Mouse (Mus musculus) kidney, postnatal 14 days (tissue): ENCODE data around the gene Tmem204.
"Not testable (repeated sequence)": the region's sequence is repeated elsewhere in the genome, so short reads cannot be mapped to it uniquely, and the experiment has no call there.

Experiments used
- DNase-seq: peaks from one replicate; pipeline ENCODE4 v3.0.0; 2022; ENCODE audit warnings: mixed read lengths

Gene Tmem204

DNA sequence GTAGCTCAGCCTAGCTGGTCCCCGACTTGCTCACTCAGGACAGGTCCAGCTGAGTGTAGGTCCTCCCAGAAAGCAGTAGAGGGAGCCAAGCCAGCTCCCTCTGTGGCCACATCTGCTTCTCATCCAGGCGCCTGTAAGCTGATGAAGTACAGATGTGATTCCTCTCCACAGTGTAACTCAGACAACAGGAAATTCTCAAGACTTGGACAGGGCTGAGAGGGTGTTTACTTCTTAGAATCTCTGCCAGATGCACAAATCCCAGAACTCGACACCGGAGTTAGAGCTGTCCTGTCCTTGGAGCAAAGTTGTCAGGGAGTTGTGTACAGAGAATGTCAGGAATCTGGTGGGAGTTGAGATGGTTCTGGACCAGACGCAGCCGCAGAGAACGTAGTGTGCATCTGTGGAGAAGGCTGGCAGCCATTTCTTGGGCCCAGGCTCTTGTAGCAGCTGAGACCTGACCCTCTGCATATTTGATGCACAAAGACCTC lies at the start of gene Tmem204:
Tmem204 (minus strand) TSS at position 148 of the 488 bp plus-strand sequence.
- DNase-seq: peak; percentile 84

- no peak for DNase-seq
Measured at GRCm38 (mm10) chr17:25130060-25130459, 46.7 kb upstream of the Tmem204 start.

DNA sequence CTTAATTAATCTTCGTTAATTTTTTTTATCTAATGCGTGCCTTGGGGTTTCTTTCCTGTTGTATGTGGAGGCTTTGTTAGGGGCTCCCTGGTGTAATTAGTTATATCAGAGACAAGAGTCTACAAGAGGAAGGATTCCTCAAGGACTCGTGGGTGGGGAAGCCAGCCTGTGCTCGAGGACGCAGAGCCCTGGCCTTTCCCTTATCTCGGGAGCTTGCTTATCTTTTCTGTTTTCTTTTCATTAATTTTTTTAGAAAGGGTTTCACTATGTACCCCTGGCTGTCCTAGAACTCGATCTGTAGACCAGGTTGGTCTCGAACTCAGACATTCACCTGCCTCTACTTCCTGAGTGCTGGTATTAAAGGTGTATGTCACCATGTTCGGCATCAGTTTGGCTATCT lies 44.3 kb upstream of the Tmem204 start:
- no peak for DNase-seq

GRCm38 (mm10) chr17:25127079-25127478 lies 43.7 kb upstream of the Tmem204 start:
- DNase-seq: no peak

DNA sequence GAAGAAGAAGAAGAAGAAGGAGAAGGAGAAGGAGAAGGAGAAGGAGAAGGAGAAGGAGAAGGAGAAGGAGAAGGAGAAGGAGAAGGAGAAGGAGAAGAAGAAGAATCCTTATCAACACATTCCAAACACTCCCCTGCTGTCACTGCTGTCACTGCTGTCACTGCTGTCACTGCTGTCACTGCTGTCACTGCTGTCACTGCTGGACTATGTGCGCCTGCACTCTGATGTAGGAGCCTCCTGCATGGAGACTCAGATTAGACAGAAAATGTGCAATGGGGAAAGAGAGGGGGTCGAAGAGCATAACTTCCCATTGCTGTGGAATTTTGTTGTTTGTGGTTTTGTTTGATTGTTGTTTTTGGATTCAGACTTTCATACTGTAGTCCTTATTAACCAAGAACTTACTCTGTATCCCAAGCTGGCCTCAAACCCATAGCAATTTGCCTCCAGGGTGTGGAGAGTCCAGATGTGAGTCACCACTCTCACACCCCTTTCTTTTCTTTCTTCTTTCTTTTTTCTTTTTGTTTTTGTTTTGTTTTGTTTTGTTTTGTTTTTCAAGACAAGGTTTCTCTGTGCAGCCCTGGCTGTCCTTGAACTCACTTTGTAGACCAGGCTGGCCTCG lies 42.2 kb upstream of the Tmem204 start:
- not testable (repeated sequence) for DNase-seq

- no peak for DNase-seq
Measured at GRCm38 (mm10) chr17:25123979-25124378, 40.6 kb upstream of the Tmem204 start.

DNA sequence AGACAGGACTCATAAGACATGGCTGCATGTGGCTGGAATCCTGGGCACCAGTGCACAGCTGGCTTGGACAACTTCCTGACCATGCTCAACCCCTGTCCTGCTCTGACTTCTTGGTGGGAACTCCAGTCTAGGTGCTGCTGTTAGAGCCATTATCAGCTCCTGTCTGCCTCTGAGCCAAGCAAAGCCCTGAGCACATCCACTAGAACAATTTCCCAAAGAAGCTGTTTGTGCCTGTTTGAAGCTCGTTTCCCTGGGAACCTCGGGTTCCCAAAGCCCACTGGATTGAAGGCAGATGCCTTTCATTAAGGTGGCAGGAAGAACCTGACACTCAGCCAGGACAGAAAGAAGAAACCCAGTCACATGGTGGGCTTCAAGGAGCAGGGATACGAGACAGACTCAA lies 37.0 kb upstream of the Tmem204 start, which contains the start of gene Ptx4:
Ptx4 (plus strand) TSS at position 355 of the 400 bp plus-strand sequence.
- no peak for DNase-seq

GRCm38 (mm10) chr17:25117263-25117662 lies 33.9 kb upstream of the Tmem204 start:
- no peak for DNase-seq

GRCm38 (mm10) chr17:25115664-25116432 lies 32.5 kb upstream of the Tmem204 start, which contains the start of gene Telo2:
Telo2 (minus strand) TSS chr17:25115967.
- peak; percentile 95 for DNase-seq

DNA sequence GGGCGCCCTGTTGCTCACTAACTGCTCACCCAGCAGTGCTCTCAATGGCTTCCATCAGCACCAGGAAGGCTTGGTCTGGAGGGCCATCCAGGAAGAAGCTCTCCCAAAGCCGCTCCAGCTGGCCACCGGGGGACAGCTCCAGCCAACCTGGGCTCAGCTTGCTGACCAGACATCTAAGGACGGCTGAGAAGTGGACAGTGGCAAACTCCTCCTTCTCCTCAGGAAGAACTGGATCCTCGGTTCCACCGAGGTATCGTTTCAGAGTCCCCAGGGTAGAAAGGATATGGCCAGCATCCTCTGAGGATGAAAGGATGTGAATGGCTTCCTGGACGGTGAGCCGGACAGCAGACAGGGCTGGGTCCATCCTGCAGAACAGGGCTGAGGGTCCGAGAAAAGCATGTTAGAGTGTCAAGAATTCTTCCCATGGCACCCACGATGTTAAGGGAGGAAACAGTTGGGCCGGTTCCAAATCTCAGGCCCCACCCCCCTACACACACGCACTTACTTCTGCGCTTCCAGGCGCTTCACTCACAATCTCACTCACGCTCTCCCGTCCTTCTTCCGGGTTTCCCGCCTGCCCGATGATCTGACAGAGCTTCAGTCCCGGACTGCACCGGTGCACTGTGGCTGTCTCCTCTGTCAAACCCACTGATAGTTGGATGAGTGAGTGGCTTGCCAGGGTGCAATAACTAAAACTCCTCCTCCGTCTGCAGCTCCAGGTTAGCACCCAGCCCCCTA lies 31.7 kb upstream of the Tmem204 start:
- no peak for DNase-seq

- DNase-seq: no peak
Measured at GRCm38 (mm10) chr17:25112423-25112810, 29.0 kb upstream of the Tmem204 start.

DNA sequence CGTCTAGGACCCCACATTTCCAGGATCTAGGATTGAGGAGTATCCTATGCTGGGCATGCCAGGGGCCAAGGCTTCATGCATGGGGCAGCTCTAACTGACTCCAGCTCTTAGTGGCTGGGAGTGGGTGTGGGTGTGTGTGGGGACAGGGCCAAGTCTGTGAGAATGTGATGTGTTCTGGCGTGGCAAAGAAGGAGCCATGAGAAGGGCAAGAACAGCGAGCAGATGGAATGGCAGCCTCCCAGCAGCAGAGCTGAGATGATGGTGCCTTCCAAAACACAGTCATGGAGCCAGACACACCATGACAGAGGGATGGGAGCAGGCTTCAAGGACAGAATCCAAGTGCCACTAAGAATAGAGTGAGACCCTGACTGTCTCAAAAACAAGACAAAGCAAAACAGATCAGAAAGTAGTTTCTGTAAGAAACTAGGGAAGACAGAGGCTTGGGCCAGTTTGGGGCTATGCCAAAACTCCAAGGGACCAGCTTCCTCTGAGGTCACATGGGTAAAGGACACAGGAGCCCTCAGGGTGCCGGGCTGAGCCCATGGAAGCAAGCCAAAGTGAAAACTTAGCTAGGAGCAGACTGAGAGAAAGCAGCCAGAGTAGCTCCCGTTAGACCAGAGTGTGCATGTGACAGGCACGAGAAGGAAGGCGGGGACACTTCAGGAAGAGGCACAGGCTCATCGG lies 28.5 kb upstream of the Tmem204 start:
- peak; percentile 67 for DNase-seq

- DNase-seq: no peak
Measured at GRCm38 (mm10) chr17:25111220-25111619, 27.8 kb upstream of the Tmem204 start.

- DNase-seq: no peak
Measured at GRCm38 (mm10) chr17:25110590-25110989, 27.2 kb upstream of the Tmem204 start.

DNA sequence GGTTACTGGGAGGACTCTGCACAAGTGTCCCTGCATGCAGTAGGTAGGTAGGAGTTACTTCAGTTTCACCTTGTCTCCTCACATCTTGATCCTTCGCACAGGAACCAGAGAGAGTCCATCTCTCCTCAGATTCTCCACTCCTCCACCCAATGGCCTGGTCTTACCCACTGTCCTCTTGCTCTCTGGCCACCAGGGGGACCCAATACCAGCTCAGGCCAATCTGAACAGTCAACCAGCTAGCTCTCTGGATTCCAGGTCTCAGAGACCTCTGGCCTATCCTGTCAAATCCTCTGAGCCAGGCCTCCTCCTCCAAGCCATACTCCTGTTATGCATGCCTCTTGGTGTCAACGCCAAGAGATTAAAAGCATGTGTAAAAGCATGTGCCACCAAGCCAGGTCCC lies 26.2 kb upstream of the Tmem204 start:
- DNase-seq: peak; percentile 74

GRCm38 (mm10) chr17:25107786-25108185 lies 24.4 kb upstream of the Tmem204 start:
- no peak for DNase-seq

DNA sequence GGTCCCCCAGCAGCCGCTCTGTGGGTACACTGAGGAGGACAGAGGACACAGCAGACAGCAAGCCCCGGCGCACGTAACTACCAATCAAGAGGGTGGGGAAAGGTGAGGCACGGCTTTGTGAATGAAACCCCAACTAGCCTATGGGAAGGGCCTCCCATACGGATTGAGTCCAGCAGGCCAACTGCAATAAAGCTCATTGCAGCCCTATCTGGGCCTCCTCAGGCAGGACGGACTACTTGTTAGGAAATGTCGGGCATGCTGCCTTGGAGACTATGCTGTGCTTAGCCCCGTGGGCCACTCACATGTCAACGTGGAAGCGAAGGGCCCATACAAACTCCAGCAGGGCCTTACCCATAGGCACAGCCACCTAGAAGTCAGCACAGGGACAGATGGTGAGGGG lies 17.9 kb upstream of the Tmem204 start:
- no peak for DNase-seq

DNA sequence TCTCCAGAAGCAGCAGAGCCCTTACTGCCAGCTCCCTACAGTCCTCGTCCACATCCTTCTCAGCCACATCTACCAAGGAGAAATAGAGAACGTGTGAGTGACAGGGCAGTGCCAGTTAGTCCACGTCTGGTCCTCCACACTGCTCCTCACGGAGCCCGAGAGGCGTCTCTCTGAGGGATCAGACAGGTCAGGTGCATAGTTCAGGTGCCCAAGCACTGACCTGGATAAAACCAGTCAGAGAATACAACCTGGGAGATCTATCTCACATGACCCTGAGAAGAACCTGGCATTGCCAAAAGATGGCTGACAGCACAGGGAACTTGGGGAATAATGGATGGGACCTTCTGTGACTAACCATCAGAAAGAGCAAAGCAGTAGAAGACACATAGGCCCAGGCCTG lies 16.7 kb upstream of the Tmem204 start:
- DNase-seq: no peak

DNA sequence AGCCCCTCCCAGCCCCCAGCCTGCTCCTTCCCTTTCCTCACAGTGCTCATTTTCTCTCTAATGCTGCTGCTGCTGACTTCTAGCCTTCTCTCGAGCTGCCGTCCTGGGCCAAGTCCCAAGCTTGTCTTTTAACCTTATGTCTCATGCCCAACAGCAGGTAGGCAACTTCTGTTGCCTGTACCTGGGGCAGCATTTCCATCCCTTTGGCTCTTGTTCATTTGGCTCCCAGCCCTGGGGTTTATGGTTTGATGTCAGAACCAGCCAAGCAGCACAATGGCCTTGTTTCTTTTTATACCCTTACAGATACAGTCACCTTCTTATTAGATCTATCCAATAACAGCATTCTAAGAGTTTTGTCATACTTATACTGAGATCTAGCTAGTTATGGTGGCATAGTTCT lies 12.8 kb upstream of the Tmem204 start:
- DNase-seq: peak; percentile 72

- DNase-seq: no peak
Measured at GRCm38 (mm10) chr17:25090450-25090849, 7.1 kb upstream of the Tmem204 start.

DNA sequence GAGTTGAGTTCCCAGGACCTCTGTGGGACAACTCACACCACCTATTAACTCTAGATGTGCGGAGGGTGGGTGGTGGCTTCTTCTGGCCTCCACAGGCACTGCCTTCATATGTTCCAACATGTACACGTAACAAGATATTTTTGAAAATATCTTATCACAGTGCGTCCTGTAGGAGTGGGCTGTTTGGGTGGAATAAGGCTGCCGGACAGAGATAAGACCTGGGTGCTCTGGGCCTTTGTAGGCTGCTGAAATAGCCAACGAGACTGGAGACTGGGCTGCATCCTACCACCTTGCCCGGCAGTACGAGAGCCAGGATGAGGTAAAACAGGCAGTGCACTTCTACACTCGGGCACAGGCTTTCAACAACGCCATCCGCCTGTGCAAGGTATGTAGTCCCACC lies 5.8 kb upstream of the Tmem204 start:
- no peak for DNase-seq

DNA sequence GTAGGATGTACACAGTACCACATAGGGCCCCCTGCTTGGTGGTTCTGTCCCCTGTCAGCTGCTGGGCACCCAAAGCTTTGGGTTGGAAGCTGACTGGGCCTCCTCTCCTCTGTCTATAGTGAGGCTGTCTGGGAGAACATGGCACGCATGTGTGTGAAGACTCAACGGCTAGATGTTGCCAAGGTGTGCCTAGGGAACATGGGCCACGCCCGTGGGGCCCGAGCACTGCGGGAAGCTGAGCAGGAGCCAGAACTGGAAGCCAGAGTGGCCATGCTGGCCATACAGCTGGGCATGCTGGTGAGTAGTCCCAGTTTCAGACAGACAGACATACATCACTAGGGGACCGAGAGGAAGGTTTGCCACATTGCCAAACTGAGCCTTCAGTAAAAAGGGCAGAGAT lies 3.3 kb upstream of the Tmem204 start:
- DNase-seq: no peak

GRCm38 (mm10) chr17:25084835-25085385 lies 1.5 kb upstream of the Tmem204 start:
- DNase-seq: no peak
